Mouse (Mus musculus) kidney, adult 2 months (tissue): ENCODE measurements at regions not wholly inside any gene's neighbourhood (a gene's known extent, or its start where the extent isn't known, plus 50 kb on each side); places are given as distances from the start of the nearest gene placed in this dataset.

Experiments used
- CTCF ChIP-seq: fragments of 200-500 bp; conservative IDR thresholded peaks from 2 replicates; pipeline ENCODE4 v1.5.1; 2011; ENCODE audit warnings: low read depth, mild to moderate bottlenecking, control low read depth, low read length, moderate library complexity, mixed read lengths; ENCODE audit not compliant: insufficient read depth, insufficient read length
- POLR2A ChIP-seq: fragments of 200-500 bp; IDR thresholded peaks from one replicate; pipeline ENCODE4 v1.6.1; 2011; ENCODE audit warnings: low read depth, low read length, control low read depth

- TF ChIP-seq POLR2A (no peak), CTCF (no peak)
Measured at GRCm38 (mm10) chr15:7006271-7006670, 84.1 kb upstream of the Lifr start.
